Mouse (Mus musculus): ENCODE measurements around the gene Sp2. TPM values are rescaled to one million over a fixed set of nuclear protein-coding genes. Genes with fewer than 3 reads are reported as not detected.

The Sp2 gene
- total RNA-seq, 1 experiment: 5.4 TPM

- no peak overlapping the region for H3K4me3 ChIP-seq (ENCODE audit: insufficient read depth in 1 of 2, low read depth in 1 of 2, low read length in 2 of 2, poor library complexity in 1 of 2, severe bottlenecking in 1 of 2)
- DNase-seq (ENCODE audit: low read depth, low spot score): no peak
- H3K9ac ChIP-seq (ENCODE audit: insufficient read depth, low read depth, low read length, poor library complexity, severe bottlenecking): no peak overlapping the region
- H3K27ac ChIP-seq (ENCODE audit: insufficient read depth, low read depth, low read length, poor library complexity, severe bottlenecking): no peak overlapping the region
- in situ Hi-C loops (cut with MboI; ENCODE audit: low sequenced_read_pairs in 2 of 2, unreplicated experiment in 2 of 2): no loop called here
- H3K4me1 ChIP-seq (ENCODE audit: control insufficient read depth in 2 of 2, insufficient read depth in 2 of 2, low read length in 2 of 2, poor library complexity in 1 of 2): peaks cover 0 to 7% of the 10 kb centered on the region in 2 experiments; a peak in 1 of 4 replicates
- H3K36me3 ChIP-seq (ENCODE audit: control insufficient read depth, insufficient read depth, low read length, poor library complexity, severe bottlenecking): no peaks in the 10 kb centered on the region
- no peaks in the 10 kb centered on the region for H3K9me3 ChIP-seq (ENCODE audit: control insufficient read depth, insufficient read depth, low read depth, low read length)
- TF ChIP-seq MAFK (IDR thresholded peaks at IDR 0.05; ENCODE audit: insufficient read depth, low read depth, low read length): no peak
- no peak for TF ChIP-seq ZC3H11A (IDR thresholded peaks at IDR 0.05; ENCODE audit: borderline replicate concordance, low read depth, low read length)
- no peak for TF ChIP-seq CHD2 (IDR thresholded peaks at IDR 0.05; ENCODE audit: low read depth, low read length)
- TF ChIP-seq HCFC1 (IDR thresholded peaks at IDR 0.05; ENCODE audit: borderline replicate concordance, insufficient read depth, low read length): no peak
- no peak for TF ChIP-seq ZNF384 (IDR thresholded peaks at IDR 0.05; ENCODE audit: low read depth, low read length)
Measured at GRCm38 (mm10) chr11:96938426-96938800, 44.3 kb downstream of the Sp2 start.

- TF ChIP-seq MAFK (IDR thresholded peaks at IDR 0.05; ENCODE audit: insufficient read depth, low read depth, low read length): no peak
- no peak for TF ChIP-seq ZC3H11A (IDR thresholded peaks at IDR 0.05; ENCODE audit: borderline replicate concordance, low read depth, low read length)
- no peak for TF ChIP-seq HCFC1 (IDR thresholded peaks at IDR 0.05; ENCODE audit: borderline replicate concordance, insufficient read depth, low read length)
- TF ChIP-seq CHD2 (IDR thresholded peaks at IDR 0.05; ENCODE audit: low read depth, low read length): no peak
- TF ChIP-seq ZNF384 (IDR thresholded peaks at IDR 0.05; ENCODE audit: low read depth, low read length): no peak
- Histone ChIP-seq H3K36me3 (ENCODE audit: control insufficient read depth, insufficient read depth, low read length, poor library complexity, severe bottlenecking) (no peaks in the 10 kb centered on the region), H3K4me3 (ENCODE audit: insufficient read depth in 1 of 2, low read depth in 1 of 2, low read length in 2 of 2, poor library complexity in 1 of 2, severe bottlenecking in 1 of 2) (no peak overlapping the region), H3K9ac (ENCODE audit: insufficient read depth, low read depth, low read length, poor library complexity, severe bottlenecking) (no peak overlapping the region), H3K4me1 (ENCODE audit: control insufficient read depth in 2 of 2, insufficient read depth in 2 of 2, low read length in 2 of 2, poor library complexity in 1 of 2) (peaks cover 0 to 7% of the 10 kb centered on the region in 2 experiments; a peak in 1 of 4 replicates), H3K9me3 (ENCODE audit: control insufficient read depth, insufficient read depth, low read depth, low read length) (no peaks in the 10 kb centered on the region), H3K27ac (ENCODE audit: insufficient read depth, low read depth, low read length, poor library complexity, severe bottlenecking) (no peak overlapping the region)
- in situ Hi-C loops (cut with MboI; ENCODE audit: low sequenced_read_pairs in 2 of 2, unreplicated experiment in 2 of 2): no loop called here
- DNase-seq (ENCODE audit: low read depth, low spot score): no peak
Measured at GRCm38 (mm10) chr11:96937549-96938425, 45.0 kb downstream of the Sp2 start.

- in situ Hi-C loops (cut with MboI; ENCODE audit: low sequenced_read_pairs in 2 of 2, unreplicated experiment in 2 of 2): no loop called here
Measured at GRCm38 (mm10) chr11:96935872-96936650, 46.7 kb downstream of the Sp2 start.

GRCm38 (mm10) chr11:96934921-96935356 is 47.8 kb downstream of the Sp2 start:
- Histone ChIP-seq H3K9ac (ENCODE audit: insufficient read depth, low read depth, low read length, poor library complexity, severe bottlenecking) (peak overlapping the region; percentile 55), H3K27ac (ENCODE audit: insufficient read depth, low read depth, low read length, poor library complexity, severe bottlenecking) (peak overlapping the region; percentile 11; the same call in 1 of the 2 replicates), H3K9me3 (ENCODE audit: control insufficient read depth, insufficient read depth, low read depth, low read length) (no peaks in the 10 kb centered on the region), H3K4me1 (ENCODE audit: control insufficient read depth in 2 of 2, insufficient read depth in 2 of 2, low read length in 2 of 2, poor library complexity in 1 of 2) (peaks cover 0 to 13% of the 10 kb centered on the region in 2 experiments; a peak in 2 of 4 replicates), H3K4me3 (ENCODE audit: insufficient read depth in 1 of 2, low read depth in 1 of 2, low read length in 2 of 2, poor library complexity in 1 of 2, severe bottlenecking in 1 of 2) (peak overlapping the region; percentile 46 to 64), H3K36me3 (ENCODE audit: control insufficient read depth, insufficient read depth, low read length, poor library complexity, severe bottlenecking) (no peaks in the 10 kb centered on the region)
- in situ Hi-C loops (cut with MboI; ENCODE audit: low sequenced_read_pairs in 2 of 2, unreplicated experiment in 2 of 2): no loop called here
- peak; percentile 99 for DNase-seq (ENCODE audit: low read depth, low spot score)
- TF ChIP-seq ZC3H11A (IDR thresholded peaks at IDR 0.05; ENCODE audit: borderline replicate concordance, low read depth, low read length): no peak
- TF ChIP-seq HCFC1 (IDR thresholded peaks at IDR 0.05; ENCODE audit: borderline replicate concordance, insufficient read depth, low read length): no peak
- no peak for TF ChIP-seq CHD2 (IDR thresholded peaks at IDR 0.05; ENCODE audit: low read depth, low read length)
- no peak for TF ChIP-seq MAFK (IDR thresholded peaks at IDR 0.05; ENCODE audit: insufficient read depth, low read depth, low read length)
- TF ChIP-seq ZNF384 (IDR thresholded peaks at IDR 0.05; ENCODE audit: low read depth, low read length): no peak

More at GRCm38 (mm10) chr11:96935872-96936650, 46.7 kb downstream of the Sp2 start:
- H3K9me3 ChIP-seq (ENCODE audit: control insufficient read depth, insufficient read depth, low read depth, low read length): no peaks in the 10 kb centered on the region
- peaks cover 0 to 12% of the 10 kb centered on the region in 2 experiments; a peak in 2 of 4 replicates for H3K4me1 ChIP-seq (ENCODE audit: control insufficient read depth in 2 of 2, insufficient read depth in 2 of 2, low read length in 2 of 2, poor library complexity in 1 of 2)
- no peak for DNase-seq (ENCODE audit: low read depth, low spot score)
- no peak for TF ChIP-seq ZC3H11A (IDR thresholded peaks at IDR 0.05; ENCODE audit: borderline replicate concordance, low read depth, low read length)
- no peak for TF ChIP-seq ZNF384 (IDR thresholded peaks at IDR 0.05; ENCODE audit: low read depth, low read length)
- no peak for TF ChIP-seq MAFK (IDR thresholded peaks at IDR 0.05; ENCODE audit: insufficient read depth, low read depth, low read length)
- no peak for TF ChIP-seq CHD2 (IDR thresholded peaks at IDR 0.05; ENCODE audit: low read depth, low read length)
- no peak for TF ChIP-seq HCFC1 (IDR thresholded peaks at IDR 0.05; ENCODE audit: borderline replicate concordance, insufficient read depth, low read length)
- no peak overlapping the region for H3K27ac ChIP-seq (ENCODE audit: insufficient read depth, low read depth, low read length, poor library complexity, severe bottlenecking)
- no peak overlapping the region for H3K4me3 ChIP-seq (ENCODE audit: insufficient read depth in 1 of 2, low read depth in 1 of 2, low read length in 2 of 2, poor library complexity in 1 of 2, severe bottlenecking in 1 of 2)
- no peaks in the 10 kb centered on the region for H3K36me3 ChIP-seq (ENCODE audit: control insufficient read depth, insufficient read depth, low read length, poor library complexity, severe bottlenecking)
- H3K9ac ChIP-seq (ENCODE audit: insufficient read depth, low read depth, low read length, poor library complexity, severe bottlenecking): no peak overlapping the region

All from ES-E14 (cell line).